Mouse (Mus musculus) erythroblast, embryonic 14.5 days (primary cell): ENCODE results near the gene Coa5.

ENCODE experiments used
- GATA1 ChIP-seq: IDR thresholded peaks from 2 replicates; pipeline ENCODE4 v1.6.1; 2012; ENCODE audit warnings: low read length, inconsistent platforms, mixed read lengths
- TAL1 ChIP-seq: IDR thresholded peaks from 3 replicates; pipeline ENCODE4 v1.6.1; 2012; ENCODE audit warnings: low read length, inconsistent platforms, mixed read lengths

DNA sequence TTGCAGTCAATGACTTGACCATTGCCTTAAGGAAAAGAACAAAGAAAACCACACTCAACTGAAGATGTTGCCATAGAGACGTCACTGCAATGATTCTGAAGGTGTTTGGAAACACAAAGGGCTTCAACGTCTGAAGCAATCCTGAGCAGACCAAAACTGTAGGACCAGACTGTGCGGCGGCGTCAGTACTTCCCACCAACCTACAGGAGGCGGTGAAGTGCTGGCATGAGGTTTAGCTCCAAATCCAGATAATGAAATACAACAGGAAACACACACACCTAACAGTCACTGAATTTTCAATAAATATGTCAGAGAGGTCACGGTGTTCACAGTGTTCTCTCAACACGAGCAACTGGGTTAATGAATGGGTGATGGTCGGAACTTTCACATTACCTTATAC, 49.2 kb upstream of the Coa5 start:
- no peak for TF ChIP-seq TAL1
- peak; percentile 31; the same call in 1 of the 2 replicates for TF ChIP-seq GATA1
